Mouse (Mus musculus): ENCODE results near the gene Snrnp25.

Snrnp25 gene

GRCm38 (mm10) chr11:32224468-32225139, 19.4 kb downstream of the Snrnp25 start:
- DNase-seq (ENCODE audit: low spot score in 2 of 2): peak; percentile 80 to 87

- peak in 1 of 2 experiments; percentile 48 for DNase-seq (ENCODE audit: low spot score in 2 of 2)
Observed at GRCm38 (mm10) chr11:32225222-32226104, 20.2 kb downstream of the Snrnp25 start.

- DNase-seq (ENCODE audit: low spot score in 2 of 2): peak; percentile 85 to 86
Observed at GRCm38 (mm10) chr11:32226124-32226871, 21.1 kb downstream of the Snrnp25 start, which contains the start of gene Mpg. Gene Mpg (plus strand): TSS chr11:32226505.

GRCm38 (mm10) chr11:32227041-32227440, 21.8 kb downstream of the Snrnp25 start:
- DNase-seq (ENCODE audit: low spot score in 2 of 2): no peak

GRCm38 (mm10) chr11:32227555-32227954, 22.3 kb downstream of the Snrnp25 start:
- no peak for DNase-seq (ENCODE audit: low spot score in 2 of 2)

GRCm38 (mm10) chr11:32228292-32228845, 23.2 kb downstream of the Snrnp25 start:
- no peak for DNase-seq (ENCODE audit: low spot score in 2 of 2)

- DNase-seq (ENCODE audit: low spot score in 2 of 2): no peak
Observed at GRCm38 (mm10) chr11:32230220-32230619, 25.0 kb downstream of the Snrnp25 start.

- no peak for DNase-seq (ENCODE audit: low spot score in 2 of 2)
Observed at GRCm38 (mm10) chr11:32231125-32231524, 25.9 kb downstream of the Snrnp25 start.

GRCm38 (mm10) chr11:32232848-32233247, 27.6 kb downstream of the Snrnp25 start:
- peak in 1 of 2 experiments; percentile 56 for DNase-seq (ENCODE audit: low spot score in 2 of 2)

GRCm38 (mm10) chr11:32233895-32234294, 28.7 kb downstream of the Snrnp25 start:
- no peak for DNase-seq (ENCODE audit: low spot score in 2 of 2)

- DNase-seq (ENCODE audit: low spot score in 2 of 2): no peak
Observed at GRCm38 (mm10) chr11:32234816-32235485, 29.7 kb downstream of the Snrnp25 start.

- peak; percentile 79 to 81 for DNase-seq (ENCODE audit: low spot score in 2 of 2)
Observed at GRCm38 (mm10) chr11:32235646-32236045, 30.4 kb downstream of the Snrnp25 start.

GRCm38 (mm10) chr11:32236132-32236531, 30.9 kb downstream of the Snrnp25 start:
- no peak for DNase-seq (ENCODE audit: low spot score in 2 of 2)

- no peak for DNase-seq (ENCODE audit: low spot score in 2 of 2)
Observed at GRCm38 (mm10) chr11:32236712-32237410, 31.6 kb downstream of the Snrnp25 start.

GRCm38 (mm10) chr11:32237411-32237795, 32.2 kb downstream of the Snrnp25 start:
- DNase-seq (ENCODE audit: low spot score in 2 of 2): no peak

GRCm38 (mm10) chr11:32238093-32238860, 33.1 kb downstream of the Snrnp25 start:
- peak in 1 of 2 experiments; percentile 46 for DNase-seq (ENCODE audit: low spot score in 2 of 2)

GRCm38 (mm10) chr11:32241391-32241790, 36.2 kb downstream of the Snrnp25 start:
- no peak for DNase-seq (ENCODE audit: low spot score in 2 of 2)

- DNase-seq (ENCODE audit: low spot score in 2 of 2): no peak
Observed at GRCm38 (mm10) chr11:32242209-32242608, 37.0 kb downstream of the Snrnp25 start.

GRCm38 (mm10) chr11:32243205-32243955, 38.2 kb downstream of the Snrnp25 start:
- DNase-seq (ENCODE audit: low spot score in 2 of 2): no peak

Measured in urinary bladder, postnatal 4 days (tissue).